Mouse (Mus musculus) limb, embryonic 14.5 days (tissue): ENCODE measurements around the gene Dlst. TPM values are rescaled to one million over a fixed set of nuclear protein-coding genes. Genes with fewer than 3 reads are reported as not detected.

ENCODE experiments used
- ATAC-seq: fragments of 200-750 bp; cut with Nextera tagmentation; 2 replicates; pipeline ENCODE4 v1.8.0; 2017; ENCODE audit warnings: low read depth, moderate number of reproducible peaks, moderate TSS enrichment; ENCODE audit not compliant: low FRiP score
- DNase-seq: peaks from one replicate; pipeline ENCODE4 v3.0.0-alpha.2; 2015; ENCODE audit warnings: low spot score
- H3K27ac ChIP-seq: fragments of 300-500 bp; sonication (generic); replicated peaks from 2 replicates; pipeline ENCODE4 v1.5.1; 2014; ENCODE audit warnings: low read depth, mild to moderate bottlenecking, low read length, moderate library complexity, mixed read lengths
- H3K27me3 ChIP-seq: fragments of 300-500 bp; sonication (generic); 2 replicates; pipeline ENCODE4 v1.6.1; 2014; ENCODE audit warnings: low read length, mixed read lengths; ENCODE audit not compliant: control insufficient read depth, insufficient read depth
- H3K36me3 ChIP-seq: fragments of 300-500 bp; sonication (generic); 2 replicates; pipeline ENCODE4 v1.6.1; 2014; ENCODE audit warnings: mild to moderate bottlenecking, low read length, moderate library complexity, mixed read lengths; ENCODE audit not compliant: control insufficient read depth, insufficient read depth
- H3K4me1 ChIP-seq: fragments of 300-500 bp; sonication (generic); 2 replicates; pipeline ENCODE4 v1.6.1; 2014; ENCODE audit warnings: antibody characterized with exemption, low read length, mixed read lengths; ENCODE audit not compliant: control insufficient read depth, insufficient read depth
- H3K4me2 ChIP-seq: fragments of 300-500 bp; sonication (generic); replicated peaks from 2 replicates; pipeline ENCODE4 v1.6.1; 2014; ENCODE audit warnings: low read depth, mild to moderate bottlenecking, low read length, moderate library complexity; ENCODE audit not compliant: severe bottlenecking
- H3K4me3 ChIP-seq: fragments of 300-500 bp; sonication (generic); replicated peaks from 2 replicates; pipeline ENCODE4 v1.5.1; 2014; ENCODE audit warnings: low read length
- H3K9ac ChIP-seq: fragments of 300-500 bp; sonication (generic); 2 replicates; pipeline ENCODE4 v1.6.1; 2014; ENCODE audit warnings: mild to moderate bottlenecking, low read depth, low read length, moderate library complexity; ENCODE audit not compliant: severe bottlenecking
- H3K9me3 ChIP-seq: fragments of 300-500 bp; sonication (generic); 2 replicates; pipeline ENCODE4 v1.6.1; 2016; ENCODE audit warnings: low read length; ENCODE audit not compliant: control insufficient read depth
- POLR2A ChIP-seq: fragments of 200-500 bp; IDR thresholded peaks from 2 replicates; pipeline ENCODE4 v1.8.0; 2012; ENCODE audit warnings: inconsistent platforms, mild to moderate bottlenecking, moderate library complexity, borderline replicate concordance; ENCODE audit not compliant: insufficient read depth, insufficient read length; ENCODE audit errors: extremely low read depth
- WGBS: fragments of 180-500 bp; shearing (Covaris S2); extraction: QIAGEN DNeasy Blood & Tissue Kit; methylation state at CpG from one replicate; pipeline ENCODE4 v1.1.7; 2014; 5-methylcytosine and 5-hydroxymethylcytosine counted together
- polyA plus RNA-seq, 2 experiments: library from polyadenylated mRNA; depleted of rRNA in 1 of 2; stranded (reverse) in 1 of 2; unstranded in 1 of 2; fragments of >200 nt; fragmentation: Nextera tagmentation in 1 of 2; extraction: Ambion mirVana in 1 of 2; gene quantifications; 2 replicates each; pipeline versions ENCODE4 v1.2.1 to v1.2.3; 2012 to 2014

Dlst gene
- polyA plus RNA-seq (2012; rRNA removed), result 155 and 168 TPM in 2 replicates
- polyA plus RNA-seq (2014; fragmentation: Nextera tagmentation; extraction: Ambion mirVana), result 95.7 and 99.0 TPM in 2 replicates

DNA sequence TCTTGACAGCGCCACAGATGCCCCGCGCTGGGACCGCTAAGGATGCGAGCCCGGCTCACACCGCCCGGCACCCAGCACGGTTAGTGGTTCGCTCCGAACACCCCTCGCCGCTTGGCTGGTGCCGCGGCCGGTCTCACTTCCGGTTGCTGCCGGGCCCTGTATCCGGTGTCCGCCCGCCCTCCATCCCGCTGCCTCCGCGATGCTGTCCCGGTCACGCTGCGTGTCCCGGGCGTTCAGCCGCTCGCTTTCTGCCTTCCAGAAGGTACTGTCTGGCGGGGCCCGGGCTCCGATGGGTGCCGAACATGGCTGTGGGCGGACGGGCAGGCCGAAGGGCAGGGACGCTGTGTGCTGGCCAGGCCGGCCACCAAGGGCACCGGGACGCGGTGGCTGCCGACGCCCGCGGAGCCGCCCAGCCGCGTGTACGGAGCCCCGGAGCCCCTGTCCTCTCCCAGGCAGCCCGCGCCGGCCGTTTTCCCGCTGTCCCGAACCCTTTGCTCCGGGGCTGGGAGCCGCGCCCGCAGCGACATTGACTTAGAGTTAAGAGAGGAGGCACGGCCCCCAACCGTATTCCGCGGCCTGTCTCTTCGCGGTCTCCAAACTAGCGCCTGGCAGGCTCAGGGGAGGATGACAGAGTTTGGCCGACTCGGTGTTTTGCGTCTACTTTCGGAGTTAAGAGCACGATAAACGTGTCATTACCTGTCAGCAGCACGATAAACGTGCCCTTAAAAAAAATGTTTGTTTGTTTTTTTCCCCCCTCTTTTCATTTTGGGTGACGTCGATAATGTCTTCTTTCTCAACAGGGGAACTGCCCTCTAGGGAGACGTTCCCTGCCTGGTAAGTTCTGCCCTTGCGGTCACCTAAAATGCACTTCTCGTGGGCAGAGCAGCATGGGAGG is at the start of gene Dlst, which contains the start of gene Prox2:
Dlst (plus strand) TSS at position 136 of the 895 bp plus-strand sequence.
Prox2 (minus strand) TSS at position 62 of the 895 bp plus-strand sequence.
- H3K4me3 ChIP-seq, result peak within 1 kb of the TSS; percentile 100
- H3K9ac ChIP-seq, result peak within 1 kb of the TSS; percentile 96
- H3K4me2 ChIP-seq, result peak within 1 kb of the TSS; percentile 77
- TF ChIP-seq POLR2A, result 0 out of 2 replicates have a peak, but pooled peaks have one; percentile 41
- H3K27me3 ChIP-seq, result no peaks in the 10 kb centered on the region
- 0% methylated on average over 38 of the region's 83 CpGs for WGBS
- ATAC-seq (peak; percentile 95), DNase-seq (peak; percentile 90)
- peak within 1 kb of the TSS; percentile 81 for H3K27ac ChIP-seq
- no peaks in the 10 kb centered on the region for H3K9me3 ChIP-seq
- peaks cover 26% of the 10 kb centered on the region for H3K36me3 ChIP-seq
- peaks cover 28% of the 10 kb centered on the region for H3K4me1 ChIP-seq

DNA sequence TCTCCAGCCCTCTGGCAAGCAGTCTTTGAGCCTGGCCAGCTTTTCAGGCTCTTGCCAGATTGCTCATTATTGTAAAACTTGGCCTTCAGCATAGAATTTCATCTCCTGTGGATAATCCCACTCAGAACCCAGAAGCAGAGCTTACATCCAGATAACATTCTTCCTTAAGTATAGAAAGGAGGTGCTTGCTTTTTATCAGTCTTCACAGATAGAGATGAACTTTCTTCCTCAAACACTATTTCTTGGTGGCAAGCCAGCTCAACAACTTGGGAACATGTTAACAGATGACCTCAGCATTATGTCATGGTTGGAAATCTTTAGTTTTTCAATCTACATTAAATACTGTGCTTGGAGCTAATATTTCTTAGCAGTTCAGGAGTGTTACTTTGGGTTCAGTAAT is 39.6 kb upstream of the Dlst start:
- DNase-seq (no peak), ATAC-seq (no peak)
- no peaks in the 10 kb centered on the region for H3K9me3 ChIP-seq

DNA sequence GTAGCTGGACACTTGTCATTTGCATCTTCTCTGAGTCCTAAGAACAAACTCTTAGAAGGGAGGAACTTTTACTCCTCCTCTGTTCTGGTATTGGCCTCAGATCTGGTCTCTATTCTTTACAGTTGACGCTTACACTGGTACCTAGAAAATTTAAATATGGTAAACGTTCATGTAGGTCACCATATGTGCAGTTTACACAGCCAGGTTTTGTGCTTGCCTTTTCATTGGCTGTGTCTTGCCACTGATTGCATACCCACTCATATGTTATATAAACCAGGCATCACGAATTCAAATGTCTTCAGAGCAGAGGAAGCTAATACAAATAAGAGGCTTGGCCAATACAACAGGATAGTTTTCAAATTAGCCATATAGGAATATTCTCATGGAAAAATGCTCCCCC is 33.5 kb upstream of the Dlst start:
- Histone ChIP-seq H3K36me3 (peaks cover 33% of the 10 kb centered on the region), H3K4me2 (no peak overlapping the region), H3K9me3 (no peaks in the 10 kb centered on the region), H3K27ac (no peak overlapping the region), H3K4me1 (no peaks in the 10 kb centered on the region), H3K9ac (no peak overlapping the region), H3K4me3 (no peak overlapping the region), H3K27me3 (no peaks in the 10 kb centered on the region)
- ATAC-seq (no peak), DNase-seq (no peak)
- WGBS, result 82% methylated on average over 3 of the region's 3 CpGs
- TF ChIP-seq POLR2A, result no peak

More for the DNA sequence above, 39.6 kb upstream of the Dlst start:
- H3K27ac ChIP-seq, result no peak overlapping the region
- no peak overlapping the region for H3K4me2 ChIP-seq
- H3K36me3 ChIP-seq, result peaks cover 71% of the 10 kb centered on the region
- H3K4me1 ChIP-seq, result no peaks in the 10 kb centered on the region
- no peak for TF ChIP-seq POLR2A
- H3K27me3 ChIP-seq, result no peaks in the 10 kb centered on the region
- no peak overlapping the region for H3K4me3 ChIP-seq
- H3K9ac ChIP-seq, result no peak overlapping the region

DNA sequence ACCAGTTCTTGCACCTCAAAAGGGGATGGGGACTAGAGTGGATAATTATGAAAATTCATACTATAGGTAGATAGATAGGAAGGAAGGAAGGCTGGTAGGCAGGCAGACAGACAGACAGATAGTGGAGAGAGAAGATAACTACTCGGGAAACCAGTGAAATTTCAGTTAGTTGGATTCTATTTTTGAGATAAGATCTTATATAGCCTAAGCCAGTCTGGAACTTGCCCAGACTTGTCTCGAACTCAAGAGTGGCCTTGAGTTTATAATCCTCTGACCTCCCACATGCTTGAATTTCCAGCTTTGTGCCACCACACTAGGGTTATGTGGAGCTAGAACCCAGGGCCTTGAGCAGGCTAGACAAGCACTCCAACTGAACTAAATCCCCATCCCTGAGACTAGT is 26.4 kb upstream of the Dlst start:
- peaks cover 28% of the 10 kb centered on the region for H3K36me3 ChIP-seq
- WGBS, result 86% methylated on average over 2 of the region's 2 CpGs
- H3K4me1 ChIP-seq, result no peaks in the 10 kb centered on the region
- H3K27me3 ChIP-seq, result no peaks in the 10 kb centered on the region
- no peak overlapping the region for H3K27ac ChIP-seq
- no peak overlapping the region for H3K4me2 ChIP-seq
- no peak overlapping the region for H3K9ac ChIP-seq
- no peaks in the 10 kb centered on the region for H3K9me3 ChIP-seq
- no peak for TF ChIP-seq POLR2A
- DNase-seq (no peak), ATAC-seq (no peak)
- H3K4me3 ChIP-seq, result no peak overlapping the region

DNA sequence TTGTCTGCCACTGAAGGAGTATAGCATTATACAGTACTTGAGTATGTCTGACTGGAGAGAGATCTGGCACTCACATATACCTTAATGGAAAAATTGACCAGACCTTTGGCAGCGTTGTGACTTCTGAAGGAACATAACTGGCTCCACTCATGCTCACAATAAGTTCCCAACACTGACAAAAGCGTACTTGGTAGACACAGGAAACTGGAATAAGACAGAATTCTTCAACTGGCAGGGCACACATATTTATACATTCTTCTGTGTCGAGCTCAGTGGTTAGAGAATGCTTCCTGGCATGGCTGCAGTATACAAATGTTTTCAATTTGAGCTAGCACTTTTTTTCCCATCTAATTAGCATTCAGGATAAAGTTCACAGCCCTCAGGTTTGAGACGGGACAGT is 25.7 kb upstream of the Dlst start:
- Histone ChIP-seq H3K9ac (no peak overlapping the region), H3K36me3 (peaks cover 33% of the 10 kb centered on the region), H3K4me1 (no peaks in the 10 kb centered on the region), H3K9me3 (no peaks in the 10 kb centered on the region), H3K4me3 (no peak overlapping the region), H3K4me2 (no peak overlapping the region), H3K27ac (no peak overlapping the region), H3K27me3 (no peaks in the 10 kb centered on the region)
- TF ChIP-seq POLR2A, result no peak
- WGBS, result 66% methylated on average over 4 of the region's 4 CpGs
- DNase-seq, result no peak
- ATAC-seq, result no peak
